Mouse (Mus musculus) hindbrain, embryonic 13.5 days (tissue): Measurements from ENCODE around the gene Rab38. TPM values are rescaled to one million over a fixed set of nuclear protein-coding genes. Genes with fewer than 3 reads are reported as not detected.
A peak's percentile ranks its signal among the peaks of the same experiment; 100 is the strongest.

Experiments
- ATAC-seq: fragments of 200-750 bp; cut with Nextera tagmentation; 2 replicates; pipeline ENCODE4 v1.8.0; 2017; ENCODE audit warnings: moderate TSS enrichment; ENCODE audit not compliant: low FRiP score
- H3K27ac ChIP-seq: fragments of 300-500 bp; sonication (generic); 2 replicates; pipeline ENCODE4 v1.5.1; 2015; ENCODE audit warnings: inconsistent platforms, mild to moderate bottlenecking, moderate library complexity
- H3K27me3 ChIP-seq: fragments of 300-500 bp; sonication (generic); 2 replicates; pipeline ENCODE4 v1.6.1; 2015; ENCODE audit warnings: mild to moderate bottlenecking, inconsistent platforms
- H3K36me3 ChIP-seq: fragments of 300-500 bp; sonication (generic); 2 replicates; pipeline ENCODE4 v1.6.1; 2015; ENCODE audit warnings: mild to moderate bottlenecking, inconsistent platforms
- H3K4me1 ChIP-seq: fragments of 300-500 bp; sonication (generic); replicated peaks from 2 replicates; pipeline ENCODE4 v1.6.1; 2015; ENCODE audit warnings: inconsistent platforms
- H3K4me2 ChIP-seq: fragments of 300-500 bp; sonication (generic); 2 replicates; pipeline ENCODE4 v1.6.1; 2015; ENCODE audit warnings: inconsistent platforms, mild to moderate bottlenecking, moderate library complexity
- H3K4me3 ChIP-seq: fragments of 300-500 bp; sonication (generic); 2 replicates; pipeline ENCODE4 v1.5.1; 2015; ENCODE audit warnings: mild to moderate bottlenecking, inconsistent platforms
- H3K9ac ChIP-seq: fragments of 300-500 bp; sonication (generic); 2 replicates; pipeline ENCODE4 v1.6.1; 2015; ENCODE audit warnings: mild to moderate bottlenecking, inconsistent platforms
- H3K9me3 ChIP-seq: fragments of 300-500 bp; sonication (generic); 2 replicates; pipeline ENCODE4 v1.6.1; 2016; ENCODE audit warnings: inconsistent platforms
- WGBS: fragments of 180-500 bp; shearing (Covaris S2); methylation state at CpG from one replicate; pipeline ENCODE4 v1.1.7; 2015; 5-methylcytosine and 5-hydroxymethylcytosine counted together
- polyA plus RNA-seq: library from polyadenylated mRNA; unstranded; fragments of >200 nt; fragmentation: Nextera tagmentation; extraction: Ambion mirVana; gene quantifications from 2 replicates; pipeline ENCODE4 v1.2.1, GENCODE M21; 2015

Rab38 gene
- 1.5 and 3.1 TPM in 2 replicates for polyA plus RNA-seq

DNA sequence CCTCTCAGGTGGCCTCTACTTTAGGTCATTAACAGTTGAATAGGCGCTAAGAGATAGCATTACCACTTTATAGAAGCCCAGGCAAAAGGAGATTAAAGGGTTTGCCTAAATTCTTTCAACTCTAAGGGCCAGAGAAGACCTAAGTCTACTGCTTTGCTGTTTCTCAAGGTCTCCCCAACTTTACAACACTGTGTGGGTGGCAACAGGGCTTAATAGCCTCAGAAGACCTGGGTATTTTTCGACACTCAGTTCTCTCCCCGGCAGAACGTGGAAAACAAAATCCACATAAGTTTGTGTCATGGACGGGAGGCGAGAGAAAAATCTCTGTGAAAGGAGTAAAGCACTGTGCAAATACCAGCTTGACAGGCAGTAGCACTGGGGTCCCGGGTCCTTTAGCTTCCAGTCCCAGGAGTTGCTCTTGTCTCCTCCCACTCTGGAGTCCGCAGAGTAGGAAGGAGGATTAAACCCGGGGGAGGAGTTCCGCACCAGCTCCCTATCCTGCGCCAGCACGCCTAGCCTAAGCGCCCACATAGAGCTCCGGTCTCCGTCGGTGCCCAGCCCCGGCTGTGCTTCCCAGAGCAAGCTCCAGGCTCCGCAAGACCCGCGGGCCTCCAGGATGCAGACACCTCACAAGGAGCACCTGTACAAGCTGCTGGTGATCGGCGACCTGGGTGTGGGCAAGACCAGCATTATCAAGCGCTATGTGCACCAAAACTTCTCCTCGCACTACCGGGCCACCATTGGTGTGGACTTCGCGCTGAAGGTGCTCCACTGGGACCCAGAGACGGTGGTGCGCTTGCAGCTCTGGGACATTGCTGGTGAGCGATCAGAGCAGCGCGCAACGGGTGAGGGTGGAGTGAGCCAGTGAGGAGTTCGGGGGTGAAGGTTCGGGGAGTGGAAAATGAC, at the start of gene Rab38:
TSS of gene Rab38 (plus strand) at position 488 of the 906 bp plus-strand sequence.
- ATAC-seq = peak; percentile 94
- Histone ChIP-seq H3K27me3 (peaks cover 20% of the 10 kb centered on the region), H3K4me2 (peak within 1 kb of the TSS; percentile 91), H3K36me3 (no peaks in the 10 kb centered on the region), H3K4me1 (peaks cover 9% of the 10 kb centered on the region), H3K9me3 (no peaks in the 10 kb centered on the region), H3K4me3 (peak within 1 kb of the TSS; percentile 52), H3K9ac (peak within 1 kb of the TSS; percentile 72), H3K27ac (no peak within 1 kb of the TSS)
- WGBS = 2% methylated on average over 35 of the region's 35 CpGs

DNA sequence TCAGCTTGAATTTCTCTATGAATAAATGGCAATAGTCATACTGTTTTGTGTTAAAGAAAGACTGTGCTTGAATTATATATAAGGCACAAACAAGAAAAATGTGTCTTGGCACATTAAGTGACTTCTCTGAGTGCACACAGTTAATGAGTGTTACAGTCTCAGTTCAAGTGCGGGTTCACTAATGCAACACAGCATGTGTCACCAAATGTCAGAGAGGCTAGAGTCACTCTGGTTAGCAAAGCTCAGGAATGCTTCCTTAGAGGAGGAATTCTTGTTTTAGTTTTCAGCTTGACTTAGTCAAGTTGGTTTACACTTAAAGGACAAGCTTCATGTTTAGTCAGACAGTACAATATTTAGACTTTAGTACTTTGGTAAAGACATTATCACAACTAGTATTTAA, 35.5 kb upstream of the Rab38 start:
- no peak overlapping the region for H3K9ac ChIP-seq
- no peaks in the 10 kb centered on the region for H3K4me1 ChIP-seq
- no peaks in the 10 kb centered on the region for H3K36me3 ChIP-seq
- no peak overlapping the region for H3K4me2 ChIP-seq
- no peak overlapping the region for H3K4me3 ChIP-seq
- 78% methylated on average over 1 of the region's 1 CpGs for WGBS
- no peak for ATAC-seq
- H3K9me3 ChIP-seq = no peaks in the 10 kb centered on the region; the same call in 1 of the 2 replicates
- no peaks in the 10 kb centered on the region for H3K27me3 ChIP-seq
- H3K27ac ChIP-seq = no peak overlapping the region

DNA sequence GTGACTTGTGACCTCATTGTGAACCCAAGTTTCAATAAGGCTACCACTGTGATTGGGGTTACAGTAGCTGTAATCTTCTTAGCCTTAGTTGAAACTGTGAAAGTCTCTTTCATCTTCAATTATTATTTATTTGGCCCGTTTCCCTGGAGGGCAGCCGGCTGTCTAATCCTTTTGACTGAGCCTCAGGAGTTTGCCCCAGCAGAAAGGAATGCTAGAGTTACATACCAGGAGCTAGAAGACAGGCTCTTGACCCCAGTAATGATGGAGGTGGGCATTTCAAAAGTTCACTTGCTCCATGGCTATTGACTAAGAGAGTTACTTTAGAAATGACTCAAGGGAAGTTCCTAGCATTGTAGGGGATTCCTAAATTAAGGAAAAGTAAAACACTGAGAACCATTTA, 34.3 kb upstream of the Rab38 start:
- H3K4me3 ChIP-seq = no peak overlapping the region
- no peak overlapping the region for H3K9ac ChIP-seq
- H3K4me1 ChIP-seq = no peaks in the 10 kb centered on the region
- no peaks in the 10 kb centered on the region; the same call in 1 of the 2 replicates for H3K9me3 ChIP-seq
- WGBS = 54% methylated on average over 2 of the region's 2 CpGs
- H3K36me3 ChIP-seq = no peaks in the 10 kb centered on the region
- H3K27ac ChIP-seq = no peak overlapping the region
- ATAC-seq = no peak
- H3K4me2 ChIP-seq = no peak overlapping the region
- H3K27me3 ChIP-seq = no peaks in the 10 kb centered on the region

DNA sequence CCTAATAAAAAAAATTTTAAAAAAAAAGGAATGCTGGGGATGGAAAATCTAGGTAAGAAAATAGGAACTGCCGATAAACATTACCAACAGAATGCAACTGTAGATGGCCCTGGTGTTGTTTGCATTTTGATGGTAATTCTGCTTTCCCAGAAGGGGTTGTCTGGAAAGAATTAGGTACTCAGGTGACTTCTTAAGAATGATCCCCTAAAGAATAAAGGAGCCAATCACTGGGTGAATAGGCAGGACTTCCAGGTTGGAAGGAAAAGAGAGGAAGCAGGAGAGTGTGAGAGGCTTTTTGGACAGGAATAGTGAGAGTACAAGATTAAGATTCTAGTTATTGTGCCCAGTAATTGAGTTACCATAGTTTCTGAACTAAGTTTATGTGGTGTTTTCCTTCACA, 24.8 kb upstream of the Rab38 start:
- WGBS = 100% methylated on average over 1 of the region's 1 CpGs
- Histone ChIP-seq H3K4me3 (no peak overlapping the region), H3K27me3 (no peaks in the 10 kb centered on the region), H3K9me3 (no peaks in the 10 kb centered on the region), H3K36me3 (no peaks in the 10 kb centered on the region), H3K27ac (no peak overlapping the region), H3K9ac (no peak overlapping the region), H3K4me2 (no peak overlapping the region), H3K4me1 (no peaks in the 10 kb centered on the region)
- ATAC-seq = no peak

DNA sequence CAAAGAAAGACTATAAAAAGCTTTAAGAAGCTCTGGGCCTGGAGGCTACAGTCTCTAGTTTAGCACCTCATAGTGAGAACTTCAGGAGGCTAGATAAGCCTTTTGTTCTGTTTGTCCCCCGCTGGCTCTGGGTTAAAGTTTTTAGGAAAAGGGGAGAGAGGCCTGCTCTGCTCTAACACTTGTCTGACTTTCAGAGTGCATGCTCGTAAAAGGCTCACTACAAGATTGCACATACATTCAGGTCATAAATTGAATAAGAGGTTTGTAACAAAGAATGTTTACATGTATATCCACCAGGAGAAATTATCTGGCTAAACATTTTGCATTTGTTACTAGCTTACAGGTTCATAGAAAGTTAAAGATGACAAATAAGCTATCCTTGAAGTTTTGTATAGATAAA, 23.6 kb upstream of the Rab38 start:
- whole genome bisulfite sequencing = 82% methylated on average over 2 of the region's 2 CpGs
- Histone ChIP-seq H3K4me2 (no peak overlapping the region), H3K9me3 (no peaks in the 10 kb centered on the region), H3K36me3 (no peaks in the 10 kb centered on the region), H3K27ac (no peak overlapping the region), H3K4me1 (no peaks in the 10 kb centered on the region), H3K9ac (no peak overlapping the region), H3K4me3 (no peak overlapping the region), H3K27me3 (no peaks in the 10 kb centered on the region)
- no peak for ATAC-seq

DNA sequence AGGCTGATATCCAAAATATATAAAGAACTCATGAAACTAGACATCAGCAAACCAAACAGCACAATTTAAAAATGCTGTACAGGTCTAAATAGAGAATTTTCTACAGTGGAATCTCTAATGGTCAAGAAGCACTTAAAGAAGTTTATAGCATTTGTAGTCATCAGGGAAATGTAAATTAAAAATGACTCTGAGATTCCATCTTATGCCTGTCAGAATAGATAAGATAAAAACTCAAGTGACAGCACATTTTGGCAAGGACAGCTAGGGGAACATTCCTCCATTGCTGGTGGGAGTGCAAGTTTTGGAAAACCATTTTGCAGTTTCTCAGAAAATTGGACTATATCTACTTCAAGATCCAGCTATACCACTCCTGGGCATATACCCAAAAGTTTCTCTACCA, 8.3 kb upstream of the Rab38 start:
- Histone ChIP-seq H3K36me3 (no peaks in the 10 kb centered on the region), H3K4me2 (no peak overlapping the region), H3K4me1 (no peaks in the 10 kb centered on the region)

DNA sequence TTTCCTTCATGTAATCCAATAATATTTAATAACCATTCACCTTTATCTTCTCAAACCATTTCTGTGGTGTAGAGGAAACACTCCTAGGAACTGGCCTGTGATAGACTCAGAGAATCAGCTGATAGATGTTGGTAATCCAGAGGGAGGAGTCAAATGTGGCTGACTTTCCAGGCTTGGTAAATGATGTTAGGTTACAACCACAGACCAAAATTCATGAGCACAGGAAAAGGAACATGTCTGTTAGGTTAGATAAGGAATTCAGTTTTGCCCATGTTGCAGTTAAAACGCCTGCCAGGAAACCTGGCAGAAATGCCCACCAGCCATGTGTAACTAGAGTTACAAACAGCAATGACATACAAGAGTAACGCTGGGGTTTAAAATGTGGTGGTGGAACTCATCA, 6.2 kb upstream of the Rab38 start:
- Histone ChIP-seq H3K4me2 (no peak overlapping the region), H3K9me3 (no peaks in the 10 kb centered on the region), H3K9ac (no peak overlapping the region), H3K27me3 (no peaks in the 10 kb centered on the region), H3K4me3 (no peak overlapping the region), H3K4me1 (no peaks in the 10 kb centered on the region), H3K27ac (no peak overlapping the region), H3K36me3 (no peaks in the 10 kb centered on the region)
- WGBS = 84% methylated on average over 2 of the region's 2 CpGs
- no peak for ATAC-seq

More for the DNA sequence above, 8.3 kb upstream of the Rab38 start:
- H3K9me3 ChIP-seq = no peaks in the 10 kb centered on the region
- H3K27me3 ChIP-seq = no peaks in the 10 kb centered on the region
- H3K27ac ChIP-seq = no peak overlapping the region
- ATAC-seq = no peak
- no peak overlapping the region for H3K9ac ChIP-seq
- no peak overlapping the region for H3K4me3 ChIP-seq

DNA sequence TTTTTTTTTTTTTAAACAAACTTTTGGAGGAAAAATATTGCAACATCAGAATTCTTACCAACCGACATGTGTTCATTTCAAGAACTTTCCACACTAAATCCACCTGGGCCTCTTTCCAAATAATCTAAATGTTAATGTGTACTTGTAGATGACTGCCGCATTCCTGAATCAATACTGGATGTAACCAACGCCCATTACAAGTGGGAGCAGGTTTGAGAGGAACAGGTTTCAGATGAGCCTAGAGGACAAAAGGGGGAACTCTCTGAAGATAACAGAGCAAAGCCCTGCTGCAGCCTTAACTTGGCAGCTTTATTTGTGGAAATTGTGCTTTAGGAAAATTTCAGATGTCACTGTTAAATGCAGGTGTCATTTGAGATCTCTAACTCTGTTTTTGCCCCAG, 4.3 kb upstream of the Rab38 start:
- H3K9me3 ChIP-seq = no peaks in the 10 kb centered on the region
- WGBS = 82% methylated on average over 3 of the region's 3 CpGs
- ATAC-seq = no peak
- H3K27me3 ChIP-seq = peaks cover 10% of the 10 kb centered on the region; the same call in 1 of the 2 replicates
- H3K4me1 ChIP-seq = peaks cover 9% of the 10 kb centered on the region
- H3K27ac ChIP-seq = no peak overlapping the region
- no peaks in the 10 kb centered on the region for H3K36me3 ChIP-seq
- H3K4me3 ChIP-seq = no peak overlapping the region
- H3K9ac ChIP-seq = no peak overlapping the region
- no peak overlapping the region for H3K4me2 ChIP-seq

DNA sequence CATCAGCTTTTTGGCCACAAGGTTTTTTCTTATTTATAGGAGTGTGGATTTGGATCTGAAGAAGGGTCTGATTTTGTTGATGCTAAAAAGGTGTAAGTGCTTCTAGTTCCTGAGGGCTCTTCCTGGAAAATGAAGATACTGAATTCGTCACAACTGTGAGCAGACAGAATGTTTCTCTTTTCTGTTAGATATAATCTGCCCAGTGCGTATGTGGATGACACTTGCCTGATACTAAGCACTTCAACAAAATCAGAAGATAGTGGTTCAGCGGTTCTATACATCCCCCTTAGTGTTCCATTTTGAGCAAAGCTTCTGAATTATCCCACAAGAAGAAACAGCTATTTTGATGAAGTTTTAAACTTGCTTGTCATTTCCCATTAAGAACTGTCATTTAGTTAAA, 2.6 kb upstream of the Rab38 start:
- Histone ChIP-seq H3K9ac (no peak overlapping the region), H3K4me1 (peaks cover 9% of the 10 kb centered on the region), H3K4me2 (no peak overlapping the region), H3K36me3 (no peaks in the 10 kb centered on the region), H3K27me3 (peaks cover 20% of the 10 kb centered on the region), H3K27ac (no peak overlapping the region), H3K9me3 (no peaks in the 10 kb centered on the region), H3K4me3 (no peak overlapping the region)
- WGBS = 92% methylated on average over 3 of the region's 3 CpGs
- no peak for ATAC-seq

DNA sequence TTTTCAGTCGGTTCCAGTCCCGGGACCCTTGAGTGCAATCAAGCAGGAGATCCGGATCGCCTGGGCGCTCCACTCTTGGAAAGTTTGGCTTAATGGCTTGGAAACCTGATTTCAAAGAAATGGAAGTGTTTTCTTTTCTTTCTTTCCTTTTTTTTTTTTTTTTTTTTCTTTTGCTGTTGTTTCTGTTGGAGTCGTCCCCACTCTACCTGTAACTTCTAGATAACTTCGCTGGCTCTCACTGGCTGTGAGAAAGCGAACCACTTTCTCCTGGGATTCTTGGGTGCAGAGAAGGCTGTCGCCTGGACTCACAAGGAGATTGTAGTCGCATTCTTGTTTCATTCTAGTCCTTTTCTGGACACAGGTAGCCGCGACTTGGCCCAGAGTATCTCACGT, 615 bp downstream of the Rab38 start:
- Histone ChIP-seq H3K36me3 (no peaks in the 10 kb centered on the region), H3K27me3 (peaks cover 20% of the 10 kb centered on the region), H3K4me1 (peaks cover 9% of the 10 kb centered on the region), H3K4me3 (peak overlapping the region; percentile 52), H3K9ac (peak overlapping the region; percentile 72), H3K9me3 (no peaks in the 10 kb centered on the region), H3K27ac (no peak overlapping the region), H3K4me2 (peak overlapping the region; percentile 91)
- 7% methylated on average over 13 of the region's 13 CpGs for WGBS
- ATAC-seq = no peak

DNA sequence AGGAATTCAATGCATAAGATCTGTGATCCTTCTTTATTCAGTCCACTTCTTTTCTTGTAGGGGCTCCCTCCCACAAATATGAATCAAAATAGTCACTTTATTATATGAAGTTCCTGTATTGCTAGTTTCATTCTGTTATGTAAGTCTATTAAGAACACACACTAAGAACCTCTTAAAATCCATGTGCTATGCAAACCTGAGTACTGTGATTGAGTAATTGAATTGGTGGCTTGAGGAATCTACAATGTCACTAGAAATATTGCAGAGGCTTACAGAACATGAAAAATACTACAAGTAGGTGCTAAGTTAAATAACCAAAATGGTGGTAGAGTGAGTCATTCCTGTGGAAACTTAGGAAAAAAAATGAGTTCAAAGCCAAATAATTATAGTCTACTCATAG, 10.2 kb downstream of the Rab38 start:
- Histone ChIP-seq H3K27me3 (no peaks in the 10 kb centered on the region), H3K27ac (no peak overlapping the region), H3K4me2 (no peak overlapping the region), H3K4me1 (no peaks in the 10 kb centered on the region), H3K9ac (no peak overlapping the region), H3K4me3 (no peak overlapping the region), H3K36me3 (no peaks in the 10 kb centered on the region), H3K9me3 (no peaks in the 10 kb centered on the region)
- no peak for ATAC-seq

DNA sequence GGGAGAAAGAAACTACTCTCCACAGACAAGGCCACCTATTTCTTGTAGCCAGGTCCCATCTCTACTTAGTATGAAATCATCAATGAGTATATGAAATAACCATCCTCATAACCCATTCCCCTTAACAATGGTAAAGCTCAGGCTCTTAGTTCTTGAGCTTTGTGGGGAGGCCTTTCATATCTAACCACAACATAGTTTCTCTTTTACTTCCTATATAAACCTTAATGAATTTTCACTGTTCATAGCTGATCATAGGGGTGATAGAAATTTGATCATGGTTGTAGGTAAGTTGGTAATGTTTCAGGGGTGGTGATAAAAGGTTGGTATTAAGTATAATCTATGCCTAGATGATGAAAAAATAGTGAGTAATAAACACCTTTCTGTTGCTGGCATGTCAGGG, 12.6 kb downstream of the Rab38 start:
- Histone ChIP-seq H3K27ac (no peak overlapping the region), H3K4me1 (no peaks in the 10 kb centered on the region), H3K9ac (no peak overlapping the region), H3K4me3 (no peak overlapping the region), H3K36me3 (no peaks in the 10 kb centered on the region), H3K27me3 (no peaks in the 10 kb centered on the region), H3K9me3 (no peaks in the 10 kb centered on the region), H3K4me2 (no peak overlapping the region)
- no peak for ATAC-seq

DNA sequence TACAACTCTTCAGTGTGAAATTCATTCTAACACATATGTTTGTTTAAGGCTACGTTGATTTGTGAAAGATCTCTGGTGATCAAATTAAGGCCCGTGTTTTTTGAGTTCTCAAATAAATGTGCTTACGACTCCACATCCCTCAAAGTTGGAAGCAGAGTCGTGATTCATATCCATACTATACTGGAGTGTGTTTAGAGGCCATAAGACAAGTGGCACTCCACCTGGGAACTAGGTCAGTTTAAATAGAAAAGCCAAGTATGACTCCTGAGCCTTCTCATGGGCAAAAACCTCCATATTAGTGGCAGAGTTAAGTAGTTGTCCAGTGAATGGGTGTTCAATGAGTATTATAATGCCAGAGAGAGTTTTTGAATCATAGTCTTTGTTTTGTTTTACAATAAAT, 13.4 kb downstream of the Rab38 start:
- no peaks in the 10 kb centered on the region for H3K4me1 ChIP-seq
- no peaks in the 10 kb centered on the region for H3K27me3 ChIP-seq
- no peak overlapping the region for H3K27ac ChIP-seq
- no peaks in the 10 kb centered on the region for H3K36me3 ChIP-seq
- no peak overlapping the region for H3K4me3 ChIP-seq
- no peak overlapping the region for H3K4me2 ChIP-seq
- 82% methylated on average over 4 of the region's 4 CpGs for whole genome bisulfite sequencing
- H3K9ac ChIP-seq = no peak overlapping the region
- no peak for ATAC-seq
- H3K9me3 ChIP-seq = no peaks in the 10 kb centered on the region
